Comparison of ENCODE assay signal across 8 mouse cellular contexts in the genomic region with DNA sequence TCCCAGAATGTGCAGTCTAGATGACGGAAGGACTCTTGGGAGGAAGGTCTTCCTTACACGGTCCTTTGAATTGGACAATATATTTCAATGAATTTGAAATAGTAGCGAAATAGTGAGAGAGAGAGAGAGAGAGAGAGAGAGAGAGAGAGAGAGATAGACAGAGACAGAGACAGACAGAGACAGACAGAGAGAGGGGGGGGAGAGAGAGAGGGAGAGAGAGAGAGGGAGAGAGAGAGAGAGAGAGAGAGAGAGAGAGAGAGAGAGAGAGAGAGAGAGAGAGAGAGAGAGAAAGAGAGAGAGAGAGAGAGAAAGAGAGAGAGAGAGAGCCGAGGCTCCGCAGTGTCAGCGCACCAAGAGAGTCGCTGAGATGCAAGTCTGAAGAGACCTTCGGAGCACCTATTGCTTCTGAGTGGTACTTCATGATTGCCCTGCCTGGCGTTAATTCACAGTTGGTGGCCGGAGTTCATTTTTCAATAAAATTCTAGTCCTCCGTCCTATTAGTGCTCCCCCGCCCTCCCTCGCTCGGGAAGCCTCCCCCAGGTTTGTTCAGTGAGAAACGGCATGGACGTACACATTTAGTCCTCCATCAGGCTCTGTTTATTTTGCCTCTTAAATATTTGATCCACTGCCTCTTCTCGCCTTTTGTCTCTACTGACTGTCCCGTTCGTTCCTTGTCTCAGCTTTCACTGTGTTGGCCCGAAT. TPM values are rescaled to one million over a fixed set of nuclear protein-coding genes. Genes with fewer than 3 reads are reported as not detected.
DNase-seq lines count a peak whose midpoint lies in the region; ATAC-seq and TF ChIP-seq lines count a peak whose summit lies in the region.

No protein-coding gene starts in this region.

- TF ChIP-seq CTCF in heart, postnatal 0 days (IDR thresholded peaks at IDR 0.05; ENCODE audit: low read depth) = no peak

- no peak for TF ChIP-seq EP300 in heart, postnatal 0 days (IDR thresholded peaks at IDR 0.05; ENCODE audit: low read depth)

- H3K4me3 ChIP-seq in heart, postnatal 0 days (ENCODE audit: low read depth, low read length) = peak overlapping the region; percentile 100
- peak overlapping the region; percentile 98 for H3K4me3 ChIP-seq in liver, embryonic 16.5 days (ENCODE audit: low read depth, low read length)
- peak overlapping the region; percentile 79 for H3K4me3 ChIP-seq in stomach, embryonic 15.5 days (replicated peaks)

- H3K9ac ChIP-seq in heart, postnatal 0 days (replicated peaks; ENCODE audit: low read depth, low read length) = peak overlapping the region; percentile 99
- H3K9ac ChIP-seq in liver, embryonic 16.5 days (ENCODE audit: low read depth, low read length) = peak overlapping the region; percentile 96
- H3K9ac ChIP-seq in stomach, embryonic 15.5 days = peak overlapping the region; percentile 98; the same call in 1 of the 2 replicates

- peak overlapping the region; percentile 75 for H3K4me2 ChIP-seq in heart, postnatal 0 days (ENCODE audit: low read depth, low read length)
- peak overlapping the region; percentile 77 for H3K4me2 ChIP-seq in liver, embryonic 16.5 days (ENCODE audit: low read depth, low read length)
- H3K4me2 ChIP-seq in stomach, embryonic 15.5 days = peak overlapping the region; percentile 64

- H3K4me1 ChIP-seq in heart, postnatal 0 days (ENCODE audit: control insufficient read depth, insufficient read depth) = 0 out of 2 replicates have a peak, but pooled peaks cover 6% of the 10 kb centered on the region
- H3K4me1 ChIP-seq in liver, embryonic 16.5 days (ENCODE audit: control insufficient read depth, low read depth, low read length) = peaks cover 8% of the 10 kb centered on the region
- H3K4me1 ChIP-seq in stomach, embryonic 15.5 days = no peaks in the 10 kb centered on the region

- peaks cover 18% of the 10 kb centered on the region for H3K36me3 ChIP-seq in heart, postnatal 0 days (replicated peaks; ENCODE audit: control insufficient read depth, insufficient read depth, low read length)
- H3K36me3 ChIP-seq in liver, embryonic 16.5 days (ENCODE audit: control insufficient read depth, insufficient read depth) = peaks cover 8% of the 10 kb centered on the region
- H3K36me3 ChIP-seq in stomach, embryonic 15.5 days = peaks cover 15% of the 10 kb centered on the region; the same call in 1 of the 2 replicates

- 29% methylated on average over 20 of the region's 20 CpGs for WGBS in heart, postnatal 0 days
- WGBS in liver, embryonic 16.5 days (ENCODE audit: insufficient replicate concordance) = 22% methylated on average over 20 of the region's 20 CpGs
- WGBS in stomach, embryonic 15.5 days = 18% methylated on average over 20 of the region's 20 CpGs

- H3K9me3 ChIP-seq in heart, postnatal 0 days (replicated peaks; ENCODE audit: control insufficient read depth, low read length) = no peaks in the 10 kb centered on the region
- H3K9me3 ChIP-seq in liver, embryonic 16.5 days (replicated peaks; ENCODE audit: control insufficient read depth, low read length) = no peaks in the 10 kb centered on the region
- no peaks in the 10 kb centered on the region for H3K9me3 ChIP-seq in stomach, embryonic 15.5 days

- DNase-seq in embryo, embryonic 11 days = peak; percentile 21
- DNase-seq in embryo, embryonic 9.5 days (ENCODE audit: extremely low spot score) = no peak
- DNase-seq in 416B (ENCODE audit: low read depth) = peak; percentile 67
- peak; percentile 21 for DNase-seq in c-Kit-positive CD71-positive TER-119-positive erythroid progenitor cells, embryonic 14.5 days (ENCODE audit: low spot score)
- DNase-seq in heart, postnatal 0 days (ENCODE audit: low spot score) = no peak
- no peak for DNase-seq in right cerebral cortex, adult 2 months (ENCODE audit: low spot score in 2 of 2)

- no peak for ATAC-seq in heart, postnatal 0 days (ENCODE audit: insufficient read depth, low read depth)
- ATAC-seq in liver, embryonic 16.5 days (ENCODE audit: low read depth) = no peak
- ATAC-seq in stomach, embryonic 15.5 days (ENCODE audit: insufficient read depth, low FRiP score, low read depth) = no peak

- no peaks in the 10 kb centered on the region for H3K27me3 ChIP-seq in heart, postnatal 0 days (ENCODE audit: control insufficient read depth, insufficient read depth, low read length)
- no peaks in the 10 kb centered on the region for H3K27me3 ChIP-seq in liver, embryonic 16.5 days (ENCODE audit: control insufficient read depth, insufficient read depth, low read depth, low read length)
- no peaks in the 10 kb centered on the region for H3K27me3 ChIP-seq in stomach, embryonic 15.5 days (replicated peaks)

- peak overlapping the region; percentile 99 for H3K27ac ChIP-seq in heart, postnatal 0 days (ENCODE audit: low read depth)
- peak overlapping the region; percentile 91 for H3K27ac ChIP-seq in liver, embryonic 16.5 days (ENCODE audit: low read length)
- peak overlapping the region; percentile 89 for H3K27ac ChIP-seq in stomach, embryonic 15.5 days

RNA-seq across cellular contexts. Expression of a gene that starts 0.5 kb away (rescaled TPM):
- total RNA-seq in heart, postnatal 0 days (2014; rRNA removed; ENCODE audit: low replicate concordance) = 5.2 and 14.8 TPM in 2 replicates
- polyA plus RNA-seq in heart, postnatal 0 days (2015; fragmentation: Nextera tagmentation; extraction: Ambion mirVana) = 20.1 and 21.5 TPM in 2 replicates
- 8.1 and 8.9 TPM in 2 replicates for polyA plus RNA-seq in liver, embryonic 16.5 days (2015; fragmentation: Nextera tagmentation; extraction: Ambion mirVana)
- 32.9 and 33.6 TPM in 2 replicates for polyA plus RNA-seq in stomach, embryonic 15.5 days (2015; fragmentation: Nextera tagmentation; extraction: Ambion mirVana)

Comparison
In these comparisons a context has a peak if more than half of its experiments do, and no peak if none do; other contexts are left out.
1. DNase-seq: peak in embryo, embryonic 11 days (single experiment), 416B (single experiment) and c-Kit-positive CD71-positive TER-119-positive erythroid progenitor cells, embryonic 14.5 days (single experiment); none in embryo, embryonic 9.5 days (single experiment), heart, postnatal 0 days (single experiment) and right cerebral cortex, adult 2 months (0 of 2).
2. Peak in every context shown above with its lines, with median percentiles within 50 percentile points of each other: H3K27ac ChIP-seq, H3K4me2 ChIP-seq, H3K4me3 ChIP-seq and H3K9ac ChIP-seq.